Mouse (Mus musculus) bone marrow macrophage, adult 2 months (primary cell): ENCODE measurements around the gene Cdca7l. TPM values are rescaled to one million over a fixed set of nuclear protein-coding genes. Genes with fewer than 3 reads are reported as not detected.

Experiments
- H3K27ac ChIP-seq: 2 replicates; pipeline ENCODE4 v1.5.1; 2012; ENCODE audit warnings: low read depth, low read length; ENCODE audit not compliant: insufficient read depth
- H3K4me1 ChIP-seq: 2 replicates; pipeline ENCODE4 v1.6.1; 2012; ENCODE audit warnings: low read length; ENCODE audit not compliant: control insufficient read depth, insufficient read depth
- H3K4me3 ChIP-seq: 2 replicates; pipeline ENCODE4 v1.5.1; 2012; ENCODE audit warnings: mild to moderate bottlenecking, low read length, moderate library complexity; ENCODE audit not compliant: insufficient read depth
- CTCF ChIP-seq: IDR thresholded peaks from 2 replicates; pipeline ENCODE4 v1.5.1; 2012; ENCODE audit warnings: low read depth, mild to moderate bottlenecking, low read length, moderate library complexity
- POLR2A ChIP-seq: IDR thresholded peaks from 2 replicates; pipeline ENCODE4 v1.6.1; 2012; ENCODE audit warnings: mild to moderate bottlenecking, low read depth, low read length, borderline replicate concordance
- polyA plus RNA-seq: library from polyadenylated mRNA; stranded (reverse); fragments of >200 nt; gene quantifications from 2 replicates; pipeline ENCODE4 v1.2.4, GENCODE M21; 2012; ENCODE audit not compliant: missing spikeins, insufficient read depth, insufficient read length

Gene Cdca7l
- polyA plus RNA-seq, 1 experiment = 5.8 TPM

- Histone ChIP-seq H3K4me3 (no peak overlapping the region), H3K4me1 (no peaks in the 10 kb centered on the region), H3K27ac (no peak overlapping the region)
- TF ChIP-seq CTCF = no peak
- no peak for TF ChIP-seq POLR2A
Observed at GRCm38 (mm10) chr12:117776841-117777240, 27.2 kb upstream of the Cdca7l start.

GRCm38 (mm10) chr12:117781360-117781759, 22.7 kb upstream of the Cdca7l start:
- TF ChIP-seq CTCF = no peak
- no peaks in the 10 kb centered on the region for H3K4me1 ChIP-seq
- H3K4me3 ChIP-seq = no peak overlapping the region
- H3K27ac ChIP-seq = no peak overlapping the region

DNA sequence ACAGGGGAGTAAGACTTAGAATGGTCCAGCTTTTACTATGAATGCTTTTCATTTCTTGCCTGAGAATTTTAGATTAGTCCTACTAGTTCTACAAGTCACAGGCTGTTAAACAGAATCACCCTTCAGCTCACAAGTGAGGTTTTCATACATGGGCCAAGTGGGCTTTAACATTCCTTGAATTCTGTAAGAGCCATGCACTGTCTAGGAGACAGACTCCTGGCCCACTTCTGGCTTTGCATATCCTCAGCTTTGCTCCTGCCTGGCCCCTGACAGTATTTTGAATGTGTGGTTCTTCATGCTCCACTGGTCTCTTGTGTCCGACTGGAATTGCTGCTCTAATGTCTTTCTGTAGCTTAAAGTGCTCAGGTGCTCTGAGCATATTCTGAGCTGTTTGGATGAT, 20.7 kb upstream of the Cdca7l start:
- H3K27ac ChIP-seq = no peak overlapping the region
- no peak overlapping the region for H3K4me3 ChIP-seq
- TF ChIP-seq POLR2A (no peak), CTCF (no peak)
- H3K4me1 ChIP-seq = no peaks in the 10 kb centered on the region

DNA sequence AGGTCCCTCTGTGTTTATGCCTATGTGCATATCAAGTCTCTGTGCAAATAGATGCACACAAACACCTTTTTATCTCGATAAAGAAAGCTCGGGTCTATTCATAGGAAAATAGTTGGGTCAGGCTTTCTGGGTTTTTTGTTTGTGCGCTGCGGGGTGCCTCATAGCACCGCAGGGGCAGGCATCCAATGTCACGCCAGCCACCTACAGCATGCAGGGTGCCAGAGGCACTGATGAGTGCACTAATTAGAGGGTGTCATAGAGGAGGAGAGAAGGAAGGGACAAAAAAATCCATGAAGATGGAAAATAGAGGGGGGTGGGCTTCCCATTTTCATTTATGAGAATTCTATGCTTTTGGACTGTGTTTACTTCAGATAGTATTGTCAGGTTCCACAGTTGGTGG, 17.5 kb upstream of the Cdca7l start:
- no peak for TF ChIP-seq CTCF
- TF ChIP-seq POLR2A = no peak
- Histone ChIP-seq H3K4me3 (no peak overlapping the region), H3K27ac (no peak overlapping the region), H3K4me1 (no peaks in the 10 kb centered on the region)

DNA sequence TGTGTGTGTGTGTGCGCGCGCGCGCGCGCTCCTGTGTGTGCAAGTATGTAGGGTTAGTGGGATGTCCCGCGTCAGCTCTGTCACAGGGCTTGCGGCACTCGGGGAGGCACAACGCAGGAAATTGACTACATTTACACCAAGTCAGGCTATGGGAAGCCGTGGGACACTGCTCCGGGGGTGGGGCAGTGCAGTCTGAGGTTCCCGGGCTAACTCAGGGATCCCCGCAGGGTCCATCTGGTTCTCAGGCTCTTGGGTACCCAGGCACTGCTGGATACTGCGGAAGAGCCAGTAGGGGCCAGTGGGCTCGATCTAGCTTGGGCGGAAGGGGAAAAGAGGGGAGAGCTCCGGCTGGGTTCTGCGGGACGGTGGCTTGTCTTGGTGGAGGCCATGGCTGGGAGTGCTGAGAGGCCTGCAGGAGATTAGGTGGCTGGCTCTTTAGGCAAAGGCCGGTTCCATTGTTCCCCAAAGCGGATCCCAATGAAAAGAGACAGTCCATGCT, 15.5 kb upstream of the Cdca7l start:
- Histone ChIP-seq H3K27ac (no peak overlapping the region), H3K4me1 (no peaks in the 10 kb centered on the region; the same call in 1 of the 2 replicates)
- TF ChIP-seq CTCF (no peak), POLR2A (no peak)

DNA sequence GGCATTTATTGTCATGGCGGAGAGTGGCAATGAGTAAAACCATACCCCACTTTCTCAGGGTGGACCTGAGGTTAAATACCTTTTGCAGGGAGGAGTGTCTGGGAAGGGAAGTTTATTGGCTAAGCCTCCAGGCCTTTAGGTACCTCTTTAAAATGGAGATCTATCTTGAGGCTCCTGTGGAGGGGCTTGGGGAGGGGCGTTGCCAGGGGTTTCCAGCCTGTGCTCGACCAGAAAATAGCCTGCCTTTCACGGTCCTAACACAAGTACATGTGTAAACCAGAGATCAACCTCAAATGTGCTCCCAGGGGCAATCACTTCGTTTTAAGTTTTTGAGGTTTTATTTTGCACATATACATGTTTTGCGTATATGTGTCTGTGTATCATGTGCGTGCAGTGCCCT, 15.1 kb upstream of the Cdca7l start:
- no peak overlapping the region for H3K4me3 ChIP-seq
- no peak for TF ChIP-seq CTCF
- TF ChIP-seq POLR2A = no peak
- H3K27ac ChIP-seq = no peak overlapping the region
- no peaks in the 10 kb centered on the region; the same call in 1 of the 2 replicates for H3K4me1 ChIP-seq

More for the DNA sequence above, 15.5 kb upstream of the Cdca7l start:
- no peak overlapping the region for H3K4me3 ChIP-seq

DNA sequence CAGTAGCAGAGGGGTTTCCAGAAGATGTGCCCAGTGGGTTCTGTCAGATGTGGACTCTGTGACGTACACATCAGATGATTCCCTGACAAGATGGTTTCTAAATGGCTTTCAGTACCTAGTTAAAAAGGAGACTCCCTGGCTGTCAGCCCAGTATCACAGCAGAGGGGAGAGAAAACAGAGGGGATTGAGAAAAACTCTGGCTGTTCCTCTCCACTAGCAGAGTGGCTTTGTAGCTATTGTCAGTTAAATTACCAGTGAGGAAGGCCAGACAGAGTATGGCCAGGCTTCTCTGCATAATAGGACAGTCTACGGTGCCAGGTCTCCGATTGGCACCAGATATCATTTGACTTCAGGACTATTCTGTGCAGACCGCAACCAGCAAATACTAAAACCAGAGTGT, 8.8 kb upstream of the Cdca7l start:
- no peak overlapping the region for H3K4me3 ChIP-seq
- TF ChIP-seq CTCF (no peak), POLR2A (no peak)
- H3K27ac ChIP-seq = no peak overlapping the region
- H3K4me1 ChIP-seq = no peaks in the 10 kb centered on the region; the same call in 1 of the 2 replicates

- H3K4me1 ChIP-seq = peaks cover 20% of the 10 kb centered on the region
- no peak overlapping the region for H3K4me3 ChIP-seq
- no peak overlapping the region for H3K27ac ChIP-seq
- TF ChIP-seq CTCF (no peak), POLR2A (no peak)
Observed at GRCm38 (mm10) chr12:117805576-117805975, 1.5 kb downstream of the Cdca7l start.

DNA sequence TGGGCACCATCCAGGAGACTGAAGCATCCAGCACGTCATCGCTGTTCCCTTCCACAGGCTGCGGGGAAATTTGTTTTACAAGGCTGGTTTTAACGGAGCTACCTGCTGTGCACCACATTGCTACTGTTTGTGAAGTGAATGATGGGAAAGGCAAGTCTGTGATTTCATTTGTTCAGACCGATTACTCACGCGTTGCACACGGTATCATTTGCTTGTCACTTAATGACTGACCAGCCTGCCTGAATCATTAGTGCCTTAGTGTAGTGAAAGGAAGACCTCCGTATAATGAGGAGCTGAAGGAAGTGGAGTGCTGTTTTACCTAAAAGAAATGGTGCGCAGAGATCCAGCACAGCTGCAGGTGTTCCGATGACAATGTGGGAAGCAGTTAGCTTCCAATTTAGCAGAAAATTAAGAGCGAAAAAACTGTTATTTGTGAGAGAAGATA, 1.9 kb downstream of the Cdca7l start:
- TF ChIP-seq POLR2A = no peak
- TF ChIP-seq CTCF = no peak

DNA sequence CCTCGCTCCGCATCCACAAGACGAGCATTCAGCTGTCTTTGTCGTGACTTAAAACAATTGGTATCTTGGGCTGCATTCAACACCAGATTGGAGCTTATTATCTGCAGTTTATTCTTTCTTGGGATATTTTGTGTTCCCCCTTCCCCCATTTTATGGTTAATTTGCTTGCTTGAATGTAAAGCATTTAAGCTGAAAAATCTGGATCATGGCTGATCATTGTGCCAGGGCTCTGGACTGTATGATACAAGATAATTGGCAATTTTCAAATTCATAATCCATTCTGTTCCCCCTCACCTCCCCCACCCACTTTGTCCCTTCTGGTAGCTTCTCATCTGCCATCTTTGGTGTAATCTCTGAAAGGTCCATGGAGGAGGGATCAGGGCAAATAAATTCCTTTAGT, 2.4 kb downstream of the Cdca7l start:
- Histone ChIP-seq H3K27ac (no peak overlapping the region), H3K4me3 (no peak overlapping the region), H3K4me1 (peaks cover 23% of the 10 kb centered on the region)
- TF ChIP-seq POLR2A = no peak
- no peak for TF ChIP-seq CTCF

More for the DNA sequence above, 1.9 kb downstream of the Cdca7l start:
- Histone ChIP-seq H3K4me1 (peaks cover 23% of the 10 kb centered on the region), H3K4me3 (no peak overlapping the region), H3K27ac (no peak overlapping the region)

DNA sequence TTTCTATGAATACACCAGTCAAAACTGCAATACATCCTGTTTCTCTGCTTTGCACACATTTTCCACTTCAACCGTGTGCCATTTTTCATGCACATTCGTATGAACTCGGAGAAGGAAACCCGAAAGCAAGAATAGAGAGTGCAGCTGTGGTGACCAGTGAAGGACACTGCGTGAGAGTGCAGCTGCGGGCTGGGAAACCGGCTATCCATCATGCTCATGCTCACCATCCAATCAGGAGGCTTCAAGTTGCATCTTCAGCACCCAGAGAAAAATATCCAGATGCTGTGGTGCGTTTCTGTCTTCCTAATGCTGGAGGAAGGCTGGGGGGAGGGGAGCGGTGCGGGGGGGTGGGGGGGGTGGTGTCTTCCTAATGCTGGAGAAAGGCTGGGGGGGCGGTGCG, 3.5 kb downstream of the Cdca7l start:
- Histone ChIP-seq H3K27ac (no peak overlapping the region), H3K4me1 (peaks cover 23% of the 10 kb centered on the region), H3K4me3 (no peak overlapping the region)
- no peak for TF ChIP-seq CTCF
- TF ChIP-seq POLR2A = no peak
